Comparison of ENCODE assay signal across 23 mouse cellular contexts in genomic region chr16:89754709-89755108, GRCm38 (mm10).
"Had no signal": no experiment of that assay in that cellular context is flagged by ENCODE, and none has a peak within 500 bp of the region (broad histone marks: within the 10 kb centered on the region; RNA-seq: fewer than 3 reads in every experiment).

No protein-coding gene starts in this region.

- H3K36me3 ChIP-seq: heart, embryonic 12.5 days; hindbrain, embryonic 10.5 days; hindbrain, embryonic 12.5 days; intestine, embryonic 15.5 days; limb, embryonic 13.5 days; limb, embryonic 15.5 days had no signal

- H3K27ac ChIP-seq: gastrocnemius, adult 2 months; heart, adult 2 months; hindbrain, embryonic 10.5 days; hindbrain, embryonic 12.5 days; hindbrain, embryonic 14.5 days; intestine, embryonic 15.5 days; layer of hippocampus, adult 2 months; left cerebral cortex, adult 2 months; limb, embryonic 13.5 days; limb, embryonic 15.5 days had no signal

- H3K9me3 ChIP-seq: intestine, embryonic 15.5 days; limb, embryonic 13.5 days; limb, embryonic 15.5 days had no signal

- H3K4me2 ChIP-seq: heart, embryonic 12.5 days; hindbrain, embryonic 12.5 days; hindbrain, embryonic 14.5 days; intestine, embryonic 15.5 days; limb, embryonic 13.5 days; limb, embryonic 15.5 days had no signal

- H3K4me3 ChIP-seq: gastrocnemius, adult 2 months; heart, adult 2 months; heart, embryonic 12.5 days; hindbrain, embryonic 10.5 days; hindbrain, embryonic 12.5 days; intestine, embryonic 15.5 days; layer of hippocampus, adult 2 months; left cerebral cortex, adult 2 months; limb, embryonic 13.5 days; limb, embryonic 15.5 days had no signal

- H3K27me3 ChIP-seq: heart, embryonic 12.5 days; hindbrain, embryonic 12.5 days; intestine, embryonic 15.5 days; limb, embryonic 13.5 days; limb, embryonic 15.5 days had no signal

- H3K4me1 ChIP-seq: heart, embryonic 12.5 days; hindbrain, embryonic 10.5 days; hindbrain, embryonic 12.5 days; intestine, embryonic 15.5 days; limb, embryonic 13.5 days; limb, embryonic 15.5 days had no signal

- H3K9ac ChIP-seq: heart, embryonic 12.5 days; hindbrain, embryonic 12.5 days; hindbrain, embryonic 14.5 days; intestine, embryonic 15.5 days; limb, embryonic 13.5 days; limb, embryonic 15.5 days had no signal

- DNase-seq: gastrocnemius, adult 2 months; gastrocnemius, postnatal 10 days; gastrocnemius, postnatal 25 days; heart, adult 2 months; heart, postnatal 10 days; heart, postnatal 4 days; kidney, adult 18-20 months; kidney, postnatal 10 days; kidney, postnatal 25 days; kidney, postnatal 4 days; left cerebral cortex, postnatal 4 days had no signal

- ATAC-seq: hindbrain, embryonic 16.5 days; inflammation-experienced regulatory T-cells, adult 6 months; intestine, embryonic 15.5 days; intestine, postnatal 0 days had no signal
